Mouse (Mus musculus) limb, embryonic 15.5 days (tissue): Measurements from ENCODE around the gene Mapk1. TPM values are rescaled to one million over a fixed set of nuclear protein-coding genes. Genes with fewer than 3 reads are reported as not detected.
A peak's percentile ranks its signal among the peaks of the same experiment; 100 is the strongest.

Experiments
- ATAC-seq: fragments of 200-750 bp; cut with Nextera tagmentation; 2 replicates; pipeline ENCODE4 v1.8.0; 2017; ENCODE audit warnings: low read depth, moderate TSS enrichment; ENCODE audit not compliant: insufficient number of reproducible peaks, low FRiP score, low TSS enrichment
- H3K27ac ChIP-seq: fragments of 300-500 bp; sonication (generic); 2 replicates; pipeline ENCODE4 v1.5.1; 2015; ENCODE audit warnings: moderate library complexity, mild to moderate bottlenecking, inconsistent platforms
- H3K27me3 ChIP-seq: fragments of 300-500 bp; sonication (generic); 2 replicates; pipeline ENCODE4 v1.6.1; 2015; ENCODE audit warnings: inconsistent platforms
- H3K36me3 ChIP-seq: fragments of 300-500 bp; sonication (generic); 2 replicates; pipeline ENCODE4 v1.6.1; 2015; ENCODE audit warnings: inconsistent platforms
- H3K4me1 ChIP-seq: fragments of 300-500 bp; sonication (generic); 2 replicates; pipeline ENCODE4 v1.6.1; 2015; ENCODE audit warnings: inconsistent platforms
- H3K4me2 ChIP-seq: fragments of 300-500 bp; sonication (generic); 2 replicates; pipeline ENCODE4 v1.6.1; 2015; ENCODE audit warnings: mild to moderate bottlenecking, inconsistent platforms
- H3K4me3 ChIP-seq: fragments of 300-500 bp; sonication (generic); 2 replicates; pipeline ENCODE4 v1.5.1; 2015; ENCODE audit warnings: mild to moderate bottlenecking, inconsistent platforms
- H3K9ac ChIP-seq: fragments of 300-500 bp; sonication (generic); 2 replicates; pipeline ENCODE4 v1.6.1; 2015; ENCODE audit warnings: inconsistent platforms
- H3K9me3 ChIP-seq: fragments of 300-500 bp; sonication (generic); 2 replicates; pipeline ENCODE4 v1.6.1; 2016; ENCODE audit warnings: inconsistent platforms
- WGBS: fragments of 180-500 bp; shearing (Covaris S2); methylation state at CpG from one replicate; pipeline ENCODE4 v1.1.7; 2015; 5-methylcytosine and 5-hydroxymethylcytosine counted together
- polyA plus RNA-seq: library from polyadenylated mRNA; unstranded; fragments of >200 nt; fragmentation: Nextera tagmentation; extraction: Ambion mirVana; gene quantifications from 2 replicates; pipeline ENCODE4 v1.2.1, GENCODE M21; 2015

Mapk1 gene
- polyA plus RNA-seq, 1 experiment from 2014 or later: 161 TPM

DNA sequence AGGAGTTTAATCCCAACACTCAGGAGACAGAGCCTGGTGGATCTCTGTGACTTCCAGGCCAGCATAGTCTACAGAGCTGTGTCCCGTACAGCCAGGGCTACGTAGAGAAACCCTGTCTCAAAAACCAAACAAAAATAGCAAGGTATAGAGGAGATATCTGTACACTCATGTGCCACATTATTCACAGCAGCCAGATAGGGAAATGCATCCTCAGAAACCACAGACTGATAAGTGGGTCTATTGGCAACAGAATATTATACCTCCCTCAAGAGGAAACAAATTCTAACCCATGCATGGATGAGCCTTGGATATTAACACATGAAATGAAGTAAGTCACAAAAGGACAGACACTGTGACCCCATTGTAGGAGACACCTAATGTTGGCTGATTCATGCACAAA lies 84.4 kb downstream of the Mapk1 start:
- peaks cover 10% of the 10 kb centered on the region for H3K4me1 ChIP-seq
- no peak overlapping the region for H3K9ac ChIP-seq
- H3K27ac ChIP-seq: no peak overlapping the region
- no peaks in the 10 kb centered on the region for H3K9me3 ChIP-seq
- H3K27me3 ChIP-seq: no peaks in the 10 kb centered on the region
- no peak overlapping the region for H3K4me2 ChIP-seq
- ATAC-seq: no peak
- H3K4me3 ChIP-seq: no peak overlapping the region
- H3K36me3 ChIP-seq: no peaks in the 10 kb centered on the region
- 85% methylated on average over 2 of the region's 2 CpGs for WGBS

DNA sequence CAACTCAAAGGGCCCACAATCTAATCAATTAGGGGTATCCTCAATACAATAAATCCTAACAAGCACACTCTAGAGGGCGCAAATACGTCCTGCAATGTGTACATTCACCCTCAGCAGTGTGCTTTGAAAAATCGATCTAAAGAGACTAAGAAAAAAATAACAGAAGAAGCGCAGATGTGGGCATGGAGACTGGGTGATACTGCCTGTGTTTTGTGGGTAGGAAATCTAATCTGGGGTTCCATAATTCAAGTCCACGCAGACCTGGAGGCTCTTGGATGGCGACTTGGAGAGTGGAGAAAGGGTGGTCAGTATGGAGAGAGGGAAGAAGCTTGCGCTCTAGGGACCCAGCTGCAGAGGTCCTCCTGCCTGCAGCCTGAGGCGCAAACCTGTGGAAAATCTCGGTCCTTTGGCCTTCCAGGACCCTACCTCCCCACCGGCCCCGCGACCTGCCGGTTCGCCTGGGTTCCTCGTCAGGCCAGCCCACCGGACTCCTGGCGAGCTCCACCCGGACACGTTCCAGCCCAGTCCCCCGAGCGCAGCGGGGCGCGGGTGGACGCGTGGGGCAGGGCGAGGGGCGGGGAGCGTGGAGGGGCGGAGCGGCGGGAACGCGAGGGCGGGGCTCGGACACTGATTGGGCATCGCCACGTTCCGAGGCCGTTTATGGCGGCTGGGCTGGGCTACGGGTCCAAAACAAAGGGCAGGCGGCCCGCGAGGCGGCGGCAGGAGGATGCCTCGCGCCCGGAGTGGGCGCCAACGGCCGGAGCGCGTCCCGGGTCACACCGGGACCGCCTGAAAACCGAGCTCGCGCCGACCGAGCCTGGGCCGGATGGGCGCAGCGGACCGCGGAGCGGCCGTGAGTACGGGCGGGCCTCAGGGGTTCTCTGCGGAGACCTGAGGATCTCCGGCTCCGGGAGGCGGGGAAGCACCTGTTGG lies 86.6 kb downstream of the Mapk1 start, which contains the start of gene Ypel1:
Gene Ypel1, plus strand, starts transcription at position 186 of the 933 bp plus-strand sequence.
- H3K9me3 ChIP-seq: no peaks in the 10 kb centered on the region
- WGBS: under 1% methylated on average over 76 of the region's 76 CpGs
- peak within 1 kb of the TSS; percentile 88 for H3K4me2 ChIP-seq
- H3K27me3 ChIP-seq: no peaks in the 10 kb centered on the region
- 0 out of 2 replicates have a peak, but pooled peaks cover 3% of the 10 kb centered on the region for H3K36me3 ChIP-seq
- H3K27ac ChIP-seq: peak within 1 kb of the TSS; percentile 89
- peak within 1 kb of the TSS; percentile 69 for H3K9ac ChIP-seq
- ATAC-seq: peak; percentile 91
- peak within 1 kb of the TSS; percentile 80 for H3K4me3 ChIP-seq
- H3K4me1 ChIP-seq: peaks cover 10% of the 10 kb centered on the region

DNA sequence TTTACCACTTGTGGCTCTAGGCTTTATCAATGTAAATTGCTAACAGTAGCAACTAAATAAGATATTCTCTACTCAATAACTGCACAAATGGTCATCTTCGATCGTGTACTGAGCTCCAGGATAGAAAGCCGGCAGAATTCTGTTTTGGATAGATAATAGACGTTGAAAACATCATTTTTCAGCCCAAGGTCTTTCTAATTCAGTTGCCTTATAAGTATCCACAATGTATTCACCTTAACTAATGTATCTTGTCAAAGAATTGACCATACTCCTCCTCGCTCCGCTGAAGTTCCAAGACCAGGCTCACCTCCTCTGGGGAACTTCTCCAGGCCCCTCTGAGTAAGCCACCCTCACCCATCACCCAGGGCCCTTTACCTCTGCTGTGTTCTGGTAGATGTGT lies 87.5 kb downstream of the Mapk1 start:
- 45% methylated on average over 6 of the region's 6 CpGs for WGBS
- H3K9ac ChIP-seq: no peak overlapping the region

DNA sequence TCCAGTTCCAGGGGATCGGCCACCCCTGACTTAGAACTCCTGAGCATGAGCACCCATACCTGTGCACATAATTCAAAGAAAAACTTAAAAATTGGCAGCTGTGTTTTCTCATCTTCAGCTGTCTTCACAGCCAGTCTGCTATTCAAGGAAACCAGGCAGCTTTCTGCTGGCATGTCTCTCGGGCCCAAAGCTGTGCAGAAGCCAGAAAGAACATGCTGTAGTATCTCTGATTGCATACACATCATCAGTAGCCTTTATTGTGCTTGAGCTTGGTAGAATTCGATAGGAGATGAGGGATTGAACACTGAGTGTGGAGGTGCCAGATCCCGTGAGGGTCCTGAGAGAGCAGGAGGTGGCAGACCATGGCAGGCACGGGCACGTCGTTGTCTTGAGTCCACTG lies 89.8 kb downstream of the Mapk1 start:
- H3K27me3 ChIP-seq: no peaks in the 10 kb centered on the region
- H3K4me3 ChIP-seq: no peak overlapping the region
- H3K4me2 ChIP-seq: no peak overlapping the region
- H3K27ac ChIP-seq: no peak overlapping the region
- no peak for ATAC-seq
- peaks cover 10% of the 10 kb centered on the region for H3K4me1 ChIP-seq
- H3K36me3 ChIP-seq: 0 out of 2 replicates have a peak, but pooled peaks cover 12% of the 10 kb centered on the region
- WGBS: 86% methylated on average over 7 of the region's 7 CpGs
- H3K9me3 ChIP-seq: no peaks in the 10 kb centered on the region
- no peak overlapping the region for H3K9ac ChIP-seq

More for the DNA sequence above, 87.5 kb downstream of the Mapk1 start:
- H3K4me2 ChIP-seq: peak overlapping the region; percentile 88
- no peaks in the 10 kb centered on the region for H3K9me3 ChIP-seq
- H3K4me3 ChIP-seq: peak overlapping the region; percentile 80
- 0 out of 2 replicates have a peak, but pooled peaks cover 9% of the 10 kb centered on the region for H3K36me3 ChIP-seq
- peaks cover 10% of the 10 kb centered on the region for H3K4me1 ChIP-seq
- H3K27ac ChIP-seq: no peak overlapping the region
- no peak for ATAC-seq
- H3K27me3 ChIP-seq: no peaks in the 10 kb centered on the region

- no peak for ATAC-seq
- Histone ChIP-seq H3K27me3 (no peaks in the 10 kb centered on the region), H3K4me2 (no peak overlapping the region), H3K27ac (no peak overlapping the region), H3K9me3 (no peaks in the 10 kb centered on the region), H3K9ac (no peak overlapping the region), H3K36me3 (peaks cover 17% of the 10 kb centered on the region; the same call in 1 of the 2 replicates), H3K4me3 (no peak overlapping the region), H3K4me1 (no peaks in the 10 kb centered on the region; the same call in 1 of the 2 replicates)
- WGBS: 98% methylated on average over 2 of the region's 2 CpGs
Observed at GRCm38 (mm10) chr16:17076301-17076700, 93.1 kb downstream of the Mapk1 start.

DNA sequence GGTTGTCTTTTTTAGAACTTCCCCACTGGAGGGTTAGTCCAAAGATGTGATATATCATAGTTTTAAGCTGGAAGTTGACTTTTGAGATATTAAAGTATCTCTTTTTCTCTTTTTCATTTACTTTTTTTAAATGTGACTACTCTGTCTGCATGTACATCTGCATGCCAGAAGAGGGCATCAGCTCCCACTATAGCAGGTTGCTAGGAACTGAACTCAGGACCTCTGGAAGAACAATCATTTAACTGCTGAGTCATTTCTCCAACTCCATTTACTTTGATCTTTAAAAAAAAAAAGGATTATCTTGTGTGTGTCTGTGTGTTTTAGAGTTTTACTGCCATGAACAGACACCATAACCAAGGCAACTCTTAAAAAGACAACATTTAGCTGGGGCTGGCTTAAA lies 93.7 kb downstream of the Mapk1 start:
- Histone ChIP-seq H3K27ac (no peak overlapping the region), H3K4me3 (no peak overlapping the region), H3K36me3 (peaks cover 17% of the 10 kb centered on the region; the same call in 1 of the 2 replicates), H3K4me2 (no peak overlapping the region), H3K9ac (no peak overlapping the region), H3K9me3 (no peaks in the 10 kb centered on the region), H3K27me3 (no peaks in the 10 kb centered on the region), H3K4me1 (no peaks in the 10 kb centered on the region)
- ATAC-seq: no peak

DNA sequence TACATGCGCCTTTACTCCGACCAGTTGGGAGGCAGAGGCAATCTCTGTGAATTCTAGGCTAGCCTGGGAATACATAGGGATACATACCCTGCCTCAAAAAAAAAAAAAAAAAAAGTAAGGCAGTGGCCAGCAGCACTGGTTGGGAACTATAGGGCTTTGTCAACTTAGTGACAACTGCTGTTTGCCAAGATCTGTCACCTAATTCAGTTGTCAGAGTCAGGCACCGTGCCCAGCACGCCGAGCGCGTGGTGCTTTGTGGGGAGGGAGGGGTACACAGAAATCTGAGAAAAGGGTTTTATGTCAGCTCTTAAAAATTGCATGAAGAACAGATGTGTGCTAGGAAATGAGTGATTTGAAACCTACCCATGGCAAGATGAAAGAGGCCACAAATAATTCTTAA lies 94.9 kb downstream of the Mapk1 start:
- Histone ChIP-seq H3K27ac (no peak overlapping the region; the same call in 1 of the 2 replicates), H3K4me1 (no peaks in the 10 kb centered on the region), H3K9me3 (no peaks in the 10 kb centered on the region), H3K36me3 (peaks cover 26% of the 10 kb centered on the region), H3K4me2 (no peak overlapping the region), H3K27me3 (no peaks in the 10 kb centered on the region), H3K4me3 (no peak overlapping the region), H3K9ac (no peak overlapping the region)
- 50% methylated on average over 7 of the region's 7 CpGs for WGBS
- ATAC-seq: no peak

- Histone ChIP-seq H3K27me3 (no peaks in the 10 kb centered on the region), H3K4me3 (no peak overlapping the region), H3K4me1 (no peaks in the 10 kb centered on the region), H3K9me3 (no peaks in the 10 kb centered on the region), H3K36me3 (peaks cover 55% of the 10 kb centered on the region), H3K27ac (no peak overlapping the region), H3K4me2 (no peak overlapping the region), H3K9ac (no peak overlapping the region)
- 86% methylated on average over 6 of the region's 6 CpGs for WGBS
- ATAC-seq: no peak
Observed at GRCm38 (mm10) chr16:17082121-17082792, 99.1 kb downstream of the Mapk1 start.

DNA sequence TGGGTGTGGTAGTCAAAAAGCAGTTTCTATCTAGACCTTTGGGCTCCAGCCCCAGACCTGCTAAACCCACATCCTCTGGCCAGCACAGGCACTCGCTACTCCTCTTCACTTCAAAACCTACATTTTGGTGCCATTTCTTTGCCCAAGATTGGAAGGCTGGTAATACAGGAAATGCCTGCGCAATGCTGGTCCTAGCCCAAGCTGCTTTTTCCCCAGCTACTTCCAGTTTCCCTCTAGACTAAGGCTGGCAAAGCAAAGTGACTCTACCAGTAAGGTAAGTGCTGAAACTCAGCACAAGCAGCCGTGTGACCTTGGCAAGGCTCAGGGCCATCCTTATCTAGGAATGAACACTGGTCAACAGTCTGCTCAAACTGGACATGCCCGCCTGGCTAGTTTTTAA lies 102.5 kb downstream of the Mapk1 start:
- WGBS: 94% methylated on average over 4 of the region's 4 CpGs
- no peak for ATAC-seq
- Histone ChIP-seq H3K9me3 (no peaks in the 10 kb centered on the region), H3K4me3 (no peak overlapping the region), H3K27ac (no peak overlapping the region), H3K4me2 (no peak overlapping the region), H3K27me3 (no peaks in the 10 kb centered on the region), H3K36me3 (peaks cover 89% of the 10 kb centered on the region), H3K9ac (no peak overlapping the region), H3K4me1 (no peaks in the 10 kb centered on the region)

GRCm38 (mm10) chr16:17086241-17086640 lies 103.1 kb downstream of the Mapk1 start:
- Histone ChIP-seq H3K4me2 (no peak overlapping the region), H3K27ac (no peak overlapping the region), H3K27me3 (no peaks in the 10 kb centered on the region), H3K4me1 (no peaks in the 10 kb centered on the region), H3K9me3 (no peaks in the 10 kb centered on the region), H3K4me3 (no peak overlapping the region), H3K36me3 (peaks cover 90% of the 10 kb centered on the region), H3K9ac (no peak overlapping the region)
- WGBS: 76% methylated on average over 3 of the region's 3 CpGs
- ATAC-seq: no peak

GRCm38 (mm10) chr16:17086669-17087193 lies 103.5 kb downstream of the Mapk1 start:
- H3K9me3 ChIP-seq: no peaks in the 10 kb centered on the region
- no peak for ATAC-seq
- H3K36me3 ChIP-seq: peaks cover 94% of the 10 kb centered on the region
- H3K27me3 ChIP-seq: no peaks in the 10 kb centered on the region
- no peaks in the 10 kb centered on the region for H3K4me1 ChIP-seq
- no peak overlapping the region for H3K27ac ChIP-seq
- no peak overlapping the region for H3K4me3 ChIP-seq
- no peak overlapping the region for H3K4me2 ChIP-seq
- no peak overlapping the region for H3K9ac ChIP-seq
- 79% methylated on average over 13 of the region's 13 CpGs for WGBS

DNA sequence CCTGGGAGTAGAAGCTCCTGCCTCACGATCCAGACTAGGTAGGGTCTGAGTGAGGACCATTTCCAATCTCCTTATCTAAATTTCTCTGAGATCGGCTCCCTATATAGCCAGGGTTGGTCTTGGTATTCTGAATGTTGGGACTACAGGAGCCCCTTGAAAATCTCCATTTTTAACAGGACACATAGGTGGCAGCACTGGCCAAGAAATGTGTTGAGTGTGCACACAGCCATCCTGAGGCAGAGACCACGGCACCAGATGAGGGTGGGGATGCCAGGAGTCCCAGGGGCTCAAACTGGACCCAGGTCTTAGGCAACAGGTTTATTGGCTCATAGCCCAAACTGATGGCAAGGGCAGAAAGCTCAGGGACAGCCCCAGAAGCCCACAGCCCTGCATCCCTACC lies 105.2 kb downstream of the Mapk1 start:
- Histone ChIP-seq H3K9ac (no peak overlapping the region), H3K4me2 (no peak overlapping the region), H3K9me3 (no peaks in the 10 kb centered on the region), H3K4me3 (no peak overlapping the region), H3K27me3 (no peaks in the 10 kb centered on the region), H3K4me1 (no peaks in the 10 kb centered on the region), H3K36me3 (peaks cover 99% of the 10 kb centered on the region), H3K27ac (no peak overlapping the region)
- no peak for ATAC-seq
- 69% methylated on average over 3 of the region's 3 CpGs for WGBS
